Mouse (Mus musculus): ENCODE data around the gene Insl3. TPM values are rescaled to one million over a fixed set of nuclear protein-coding genes. Genes with fewer than 3 reads are reported as not detected.
A peak's percentile ranks its signal among the peaks of the same experiment; 100 is the strongest.

Insl3 gene
- total and polyA plus RNA-seq, 3 experiments = 1.9 to 21.4 (median 9.8) TPM

GRCm38 (mm10) chr8:71659751-71660150 lies 29.3 kb upstream of the Insl3 start:
- Histone ChIP-seq H3K36me3 (replicated peaks in 1 of 2; ENCODE audit: control insufficient read depth in 1 of 2, insufficient read depth in 1 of 2, low read length in 1 of 2) (no peaks in the 10 kb centered on the region), H3K4me3 (replicated peaks in 1 of 3; ENCODE audit: low read depth in 2 of 3, low read length in 2 of 3, poor library complexity in 1 of 3) (no peak overlapping the region), H3K4me2 (ENCODE audit: insufficient read depth, low read depth, poor library complexity, severe bottlenecking) (no peak overlapping the region), H3K79me2 (replicated peaks; ENCODE audit: control insufficient read depth, extremely low read depth, insufficient read depth, poor library complexity, severe bottlenecking) (no peaks in the 10 kb centered on the region), H3K9me3 (replicated peaks; ENCODE audit: low read length) (no peaks in the 10 kb centered on the region), H3K27ac (ENCODE audit: insufficient read depth, low read depth) (no peak overlapping the region), H3K27me3 (replicated peaks) (peaks cover 6% of the 10 kb centered on the region), H3K9ac (ENCODE audit: insufficient read depth, low read depth) (no peak overlapping the region), H3K4me1 (ENCODE audit: control insufficient read depth in 1 of 2, insufficient read depth in 2 of 2) (peaks cover 3 to 6% of the 10 kb centered on the region in 2 experiments; a peak in 3 of 4 replicates)
- dilution Hi-C loops (cut with MboI; ENCODE audit: extremely low pct_ligation_motif_present, extremely low pct_unique_long_range_greater_than_20kb, low sequenced_read_pairs) (no loop called here), in situ Hi-C loops (cut with MboI; ENCODE audit: low pct_ligation_motif_present, low pct_unique_long_range_greater_than_20kb, low sequenced_read_pairs) (no loop called here)
- DNase-seq (ENCODE audit: extremely low read depth) = no peak
- no peak for TF ChIP-seq MAZ (IDR thresholded peaks at IDR 0.05; ENCODE audit: low read depth, low read length)

GRCm38 (mm10) chr8:71660325-71661120 lies 28.5 kb upstream of the Insl3 start:
- no peak overlapping the region for H3K4me2 ChIP-seq (ENCODE audit: insufficient read depth, low read depth, poor library complexity, severe bottlenecking)
- H3K27ac ChIP-seq (ENCODE audit: insufficient read depth, low read depth) = no peak overlapping the region
- H3K79me2 ChIP-seq (replicated peaks; ENCODE audit: control insufficient read depth, extremely low read depth, insufficient read depth, poor library complexity, severe bottlenecking) = no peaks in the 10 kb centered on the region
- peaks cover 6% of the 10 kb centered on the region for H3K27me3 ChIP-seq (replicated peaks)
- TF ChIP-seq HCFC1 (IDR thresholded peaks at IDR 0.05; ENCODE audit: low read depth, low read length) (no peak), ZC3H11A (IDR thresholded peaks at IDR 0.05; ENCODE audit: low read depth, low read length) (peak; percentile 75), MAX (IDR thresholded peaks at IDR 0.05; ENCODE audit: low read length) (0 out of 2 replicates have a peak, but pooled peaks have one; percentile 5), JUND (conservative IDR thresholded peaks at IDR 0.05; ENCODE audit: low read depth, low read length) (no peak), NRF1 (IDR thresholded peaks at IDR 0.05; ENCODE audit: low read depth, low read length) (no peak), NELFE (IDR thresholded peaks at IDR 0.05; ENCODE audit: low read depth, low read length) (0 out of 2 replicates have a peak, but pooled peaks have one; percentile 39), KAT2A (IDR thresholded peaks at IDR 0.05; ENCODE audit: insufficient replicate concordance, low read length) (no peak), BHLHE40 (IDR thresholded peaks at IDR 0.05; ENCODE audit: low read depth, low read length) (no peak), POLR2A (IDR thresholded peaks at IDR 0.05; ENCODE audit: low read depth, low read length) (no peak), MAFK (IDR thresholded peaks at IDR 0.05; ENCODE audit: insufficient replicate concordance, low read length) (no peak), SIN3A (IDR thresholded peaks at IDR 0.05; ENCODE audit: low read length) (0 out of 2 replicates have a peak, but pooled peaks have one; percentile 47), ZKSCAN1 (IDR thresholded peaks at IDR 0.05; ENCODE audit: borderline replicate concordance, low read depth, low read length) (peak; percentile 85), IRF4 (IDR thresholded peaks at IDR 0.05; ENCODE audit: low read depth, low read length) (peak; percentile 47; the same call in 1 of the 2 replicates), ELF1 (IDR thresholded peaks at IDR 0.05; ENCODE audit: low read depth, low read length) (peak; percentile 25; the same call in 1 of the 2 replicates), PAX5 (IDR thresholded peaks at IDR 0.05; ENCODE audit: low read length) (no peak), SMC3 (IDR thresholded peaks at IDR 0.05; ENCODE audit: low read depth, low read length) (peak; percentile 95), CTCF (conservative IDR thresholded peaks at IDR 0.05 in 1 of 2, IDR thresholded peaks at IDR 0.05 in 1 of 2; ENCODE audit: low read depth in 2 of 2, low read length in 2 of 2) (peak; percentile 66 to 96), TBP (conservative IDR thresholded peaks at IDR 0.05; ENCODE audit: low read depth, low read length) (no peak), MEF2A (IDR thresholded peaks at IDR 0.05; ENCODE audit: borderline replicate concordance, low read depth, low read length) (peak; percentile 45; the same call in 1 of the 2 replicates), CHD2 (IDR thresholded peaks at IDR 0.05; ENCODE audit: low read length) (no peak), USF2 (conservative IDR thresholded peaks at IDR 0.05; ENCODE audit: low read depth, low read length) (no peak), EP300 (IDR thresholded peaks at IDR 0.05; ENCODE audit: low read length) (no peak), TCF12 (IDR thresholded peaks at IDR 0.05; ENCODE audit: low read depth, low read length) (no peak), POLR2AphosphoS2 (IDR thresholded peaks at IDR 0.05; ENCODE audit: low read depth, low read length) (no peak), MXI1 (IDR thresholded peaks at IDR 0.05; ENCODE audit: low read depth, low read length) (no peak), RCOR1 (conservative IDR thresholded peaks at IDR 0.05; ENCODE audit: low read depth, low read length) (no peak), GABPA (IDR thresholded peaks at IDR 0.05; ENCODE audit: insufficient replicate concordance, low read depth, low read length) (no peak), MYC (IDR thresholded peaks at IDR 0.05; ENCODE audit: low read depth, low read length) (peak; percentile 50; the same call in 1 of the 2 replicates), RAD21 (IDR thresholded peaks at IDR 0.05; ENCODE audit: low read depth, low read length) (peak; percentile 99)
- H3K36me3 ChIP-seq (replicated peaks in 1 of 2; ENCODE audit: control insufficient read depth in 1 of 2, insufficient read depth in 1 of 2, low read length in 1 of 2) = no peaks in the 10 kb centered on the region
- in situ Hi-C loops (cut with MboI; ENCODE audit: low pct_ligation_motif_present, low pct_unique_long_range_greater_than_20kb, low sequenced_read_pairs) = no loop called here
- dilution Hi-C loops (cut with MboI; ENCODE audit: extremely low pct_ligation_motif_present, extremely low pct_unique_long_range_greater_than_20kb, low sequenced_read_pairs) = no loop called here
- no peaks in the 10 kb centered on the region for H3K9me3 ChIP-seq (replicated peaks; ENCODE audit: low read length)
- H3K4me3 ChIP-seq (replicated peaks in 1 of 3; ENCODE audit: low read depth in 2 of 3, low read length in 2 of 3, poor library complexity in 1 of 3) = no peak overlapping the region
- no peak overlapping the region for H3K9ac ChIP-seq (ENCODE audit: insufficient read depth, low read depth)
- DNase-seq (ENCODE audit: extremely low read depth) = peak; percentile 87
- peaks cover 6 to 11% of the 10 kb centered on the region in 2 experiments for H3K4me1 ChIP-seq (ENCODE audit: control insufficient read depth in 1 of 2, insufficient read depth in 2 of 2)
